Mouse (Mus musculus): Measurements from ENCODE around the gene Nfe2l3.
"Not testable (repeated sequence)": the region's sequence is repeated elsewhere in the genome, so short reads cannot be mapped to it uniquely, and the experiment has no call there.

The Nfe2l3 gene

DNA sequence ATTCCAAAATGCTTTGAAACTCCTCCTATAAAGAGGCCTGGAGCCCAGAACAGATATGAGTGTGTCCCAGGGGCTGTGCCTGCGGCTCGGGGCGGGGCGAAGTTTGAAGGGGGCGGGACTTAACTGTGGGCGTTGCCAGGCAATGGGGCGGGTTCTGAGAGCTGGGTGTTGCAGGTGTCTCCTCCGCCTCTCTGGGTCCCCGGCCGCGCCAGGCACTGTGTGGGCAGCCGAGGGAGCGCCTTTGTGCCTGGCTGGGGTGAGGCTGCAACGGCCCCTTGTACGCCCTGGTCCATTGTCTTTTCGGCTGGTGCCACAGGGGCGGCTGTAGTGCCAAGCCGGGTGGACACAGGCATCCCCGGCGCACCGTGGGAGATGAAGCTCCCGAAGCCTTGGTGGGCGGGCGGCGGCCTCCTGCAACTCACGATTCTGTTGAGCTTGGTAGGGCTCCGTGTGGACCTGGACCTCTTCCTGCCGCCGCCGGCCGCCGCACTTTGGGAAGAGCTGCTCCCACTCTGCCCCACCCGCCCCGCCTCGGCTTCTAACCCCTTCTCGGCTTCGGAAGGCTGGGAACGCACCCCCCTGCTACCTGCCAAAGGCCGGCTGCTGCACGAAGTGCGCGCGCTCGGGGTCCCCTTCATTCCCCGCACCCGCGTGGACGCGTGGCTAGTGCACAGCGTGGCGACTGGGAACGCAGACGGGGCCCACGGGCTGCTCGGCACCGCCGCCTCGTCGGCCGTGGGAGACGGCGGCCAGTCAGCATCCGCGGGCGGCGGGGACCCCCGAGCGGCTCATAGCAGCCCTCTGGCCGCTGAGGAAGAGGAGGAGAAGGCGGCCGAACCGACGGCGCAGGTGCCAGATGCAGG lies at the start of gene Nfe2l3:
TSS of gene Nfe2l3 (plus strand) at position 136 of the 863 bp plus-strand sequence.
- no peak for ATAC-seq (ENCODE audit: insufficient number of reproducible peaks, low FRiP score, low TSS enrichment)

DNA sequence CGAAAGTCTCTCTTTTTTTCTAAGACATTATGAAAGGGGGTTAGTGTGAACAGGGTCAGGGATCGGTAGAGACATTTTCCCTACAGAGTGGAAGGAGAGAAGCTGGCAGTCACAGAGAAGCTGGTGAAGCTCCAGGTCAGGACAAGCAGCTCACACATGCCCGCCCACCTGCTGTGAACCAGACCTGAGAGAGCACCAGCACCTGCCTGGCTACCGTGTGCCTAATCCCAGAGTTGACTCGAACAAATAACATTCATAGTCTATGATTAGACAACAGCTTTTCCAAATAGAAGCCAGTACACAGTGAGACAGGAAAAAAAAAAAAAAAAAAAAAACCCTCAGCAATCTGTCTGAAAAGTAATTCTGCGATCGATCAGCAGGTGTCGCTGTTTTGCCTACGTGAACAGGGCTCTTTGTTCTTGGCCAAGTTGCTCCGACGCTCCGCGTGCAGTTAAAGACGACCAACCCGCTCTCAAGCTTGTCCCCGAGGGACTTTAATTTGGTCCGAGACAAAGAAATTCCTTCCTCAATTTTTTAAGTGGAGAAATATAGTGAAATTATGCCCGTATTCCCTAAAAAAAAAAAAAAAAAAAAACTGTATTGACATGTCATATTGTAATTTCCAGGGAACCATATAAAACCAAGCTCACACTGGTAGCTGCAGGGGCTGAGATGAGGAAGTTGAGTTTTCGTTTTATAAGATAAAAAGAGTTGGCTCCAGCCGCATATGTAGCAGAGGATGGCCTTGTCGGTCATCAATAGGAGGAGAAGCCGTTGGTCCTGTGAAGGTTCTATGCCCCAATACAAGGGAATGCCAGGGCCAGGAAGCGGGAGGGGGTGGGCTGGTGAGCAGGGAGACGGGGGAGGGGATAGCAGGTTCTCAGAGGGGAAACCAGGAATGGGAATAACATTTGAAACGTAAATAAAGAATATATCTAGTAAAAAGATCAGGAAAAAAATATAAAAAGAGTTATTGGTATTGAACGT lies 48.4 kb upstream of the Nfe2l3 start:
- peak; percentile 41; the same call in 1 of the 2 replicates for ATAC-seq (ENCODE audit: insufficient number of reproducible peaks, low FRiP score, low TSS enrichment)

DNA sequence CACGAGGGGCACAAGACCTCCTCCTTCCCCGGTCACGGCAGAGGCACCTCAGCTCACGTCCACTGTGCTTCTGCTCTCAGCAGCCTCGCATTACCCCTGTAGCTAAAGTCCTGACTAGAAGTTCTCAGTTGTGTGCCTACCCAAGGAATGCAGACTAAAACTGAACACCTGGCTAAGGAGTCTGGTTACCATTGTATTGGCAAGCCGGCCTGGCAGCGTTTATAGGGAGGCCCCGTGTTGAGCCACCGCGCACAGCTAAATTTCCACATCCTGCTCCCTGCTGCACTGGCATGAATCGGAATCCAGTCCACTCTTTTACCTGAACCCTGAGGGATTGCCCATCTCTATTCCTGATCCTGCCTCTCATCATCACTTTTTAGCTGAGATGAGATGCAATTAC lies 42.0 kb upstream of the Nfe2l3 start:
- ATAC-seq (ENCODE audit: insufficient number of reproducible peaks, low FRiP score, low TSS enrichment): no peak

DNA sequence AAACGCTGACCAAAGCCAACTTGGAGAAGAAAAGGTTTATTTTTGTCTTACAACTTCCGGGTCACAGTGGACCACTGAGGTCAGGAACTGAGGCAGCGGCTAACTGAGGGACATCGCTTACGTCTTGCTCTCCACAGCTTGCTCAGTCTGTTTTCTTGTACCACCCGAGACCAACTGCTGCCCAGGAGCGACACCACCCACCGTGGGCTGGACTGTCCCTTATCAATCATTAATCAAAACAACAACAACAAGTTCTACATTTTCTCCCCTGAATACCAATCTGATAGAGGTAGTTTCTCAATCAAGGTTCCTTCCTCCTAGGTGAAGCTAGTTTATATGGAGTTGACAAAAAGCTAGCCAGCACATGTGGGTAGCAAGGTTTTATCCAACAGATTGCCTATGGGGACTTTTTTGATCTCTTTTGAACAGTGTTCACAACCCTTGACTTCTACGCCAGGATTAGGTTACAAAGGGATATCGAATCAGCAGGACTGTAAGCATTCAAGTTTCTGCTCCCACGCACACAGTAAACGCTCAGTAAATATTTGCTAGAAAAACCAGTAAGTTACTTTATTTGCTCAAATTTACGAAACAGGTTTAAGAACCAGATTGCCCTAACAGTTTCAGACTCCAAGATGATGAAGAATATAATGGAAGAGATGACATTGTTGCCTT lies 40.5 kb upstream of the Nfe2l3 start:
- no peak for ATAC-seq (ENCODE audit: insufficient number of reproducible peaks, low FRiP score, low TSS enrichment)

- no peak for ATAC-seq (ENCODE audit: insufficient number of reproducible peaks, low FRiP score, low TSS enrichment)
These were observed 38.9 kb upstream of the Nfe2l3 start for GRCm38 (mm10) chr6:51393341-51394128.

- not testable (repeated sequence) for ATAC-seq (ENCODE audit: insufficient number of reproducible peaks, low FRiP score, low TSS enrichment)
These were observed 38.1 kb upstream of the Nfe2l3 start for GRCm38 (mm10) chr6:51394367-51394766.

DNA sequence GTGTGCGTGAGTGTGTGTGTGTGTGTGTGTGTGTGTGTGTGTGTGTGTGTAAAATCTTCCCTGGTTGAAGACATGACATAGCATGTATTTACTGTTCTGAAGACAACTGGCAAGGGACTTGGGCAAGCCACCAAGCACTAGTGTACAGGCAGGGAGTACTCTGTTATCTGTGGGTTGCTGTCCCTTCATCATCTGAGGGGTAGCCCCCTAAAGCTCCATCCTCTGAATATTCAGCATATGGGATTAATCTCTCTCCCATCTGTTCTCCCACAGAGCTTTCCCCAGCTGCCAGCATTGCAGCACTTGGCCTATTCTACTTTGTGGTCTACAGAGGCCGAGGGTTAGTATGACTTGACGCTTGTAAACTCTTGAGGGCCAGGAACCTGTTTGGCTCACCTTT lies 37.5 kb upstream of the Nfe2l3 start:
- not testable (repeated sequence) for ATAC-seq (ENCODE audit: insufficient number of reproducible peaks, low FRiP score, low TSS enrichment)

- ATAC-seq (ENCODE audit: insufficient number of reproducible peaks, low FRiP score, low TSS enrichment): no peak
These were observed 37.0 kb upstream of the Nfe2l3 start for GRCm38 (mm10) chr6:51395486-51395885.

DNA sequence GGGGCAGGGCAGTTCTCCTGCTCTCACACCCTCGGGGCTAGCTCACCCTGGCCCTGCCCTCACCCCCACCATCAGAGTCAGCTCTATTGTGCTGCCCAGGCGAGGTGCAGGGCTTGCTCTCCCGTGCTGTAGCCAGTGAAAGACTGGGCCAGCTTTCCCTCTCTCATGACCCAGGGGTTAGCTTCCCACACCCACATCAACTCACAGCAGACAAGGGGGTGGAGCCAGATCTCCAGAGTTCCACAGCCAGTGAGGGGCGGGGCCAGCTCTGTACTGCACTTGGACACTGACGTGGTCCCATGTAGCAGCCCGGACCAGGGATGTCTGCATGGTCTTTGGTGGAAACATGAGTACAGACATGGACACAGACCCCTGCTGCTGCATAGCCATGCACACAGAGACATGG lies 33.4 kb upstream of the Nfe2l3 start:
- no peak for ATAC-seq (ENCODE audit: insufficient number of reproducible peaks, low FRiP score, low TSS enrichment)

DNA sequence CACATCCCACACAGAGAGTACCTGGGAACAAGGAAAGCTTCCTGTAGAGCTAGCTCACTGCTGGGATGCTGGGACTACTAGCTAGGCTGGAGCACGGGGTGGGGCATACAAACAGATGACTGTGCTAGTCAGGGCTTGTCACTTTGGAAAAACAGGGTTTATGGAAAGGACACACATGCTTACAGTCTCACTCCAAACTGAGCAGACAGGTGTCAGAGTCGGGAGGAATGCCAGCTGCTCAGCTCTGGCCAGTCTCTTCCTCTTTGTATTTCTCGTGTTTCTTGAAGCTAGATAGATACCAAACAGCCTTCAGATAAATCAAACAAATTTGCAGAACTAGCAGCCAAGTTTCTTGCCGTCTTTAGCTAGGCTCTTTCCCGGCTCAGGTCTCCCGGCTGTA lies 31.2 kb upstream of the Nfe2l3 start:
- 0 out of 2 replicates have a peak, but pooled peaks have one; percentile 20 for ATAC-seq (ENCODE audit: insufficient number of reproducible peaks, low FRiP score, low TSS enrichment)

DNA sequence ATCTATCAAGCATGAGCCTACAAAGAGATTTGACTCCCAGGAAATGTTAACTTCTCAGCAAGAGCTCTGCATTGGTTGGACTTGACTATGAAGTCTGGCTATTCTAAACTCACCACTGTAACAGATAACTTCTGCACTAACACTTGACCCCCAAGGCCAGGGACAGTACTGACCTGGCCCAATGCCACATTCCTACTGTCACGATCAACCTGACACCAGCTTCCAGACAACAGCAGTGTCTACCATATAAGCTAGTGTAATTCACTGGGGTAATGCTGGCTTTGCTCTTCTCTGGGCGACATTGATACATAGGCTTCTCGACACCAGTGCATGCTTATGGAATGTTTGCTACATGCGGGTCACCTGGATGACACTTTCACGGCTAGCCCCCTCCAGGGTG lies 28.9 kb upstream of the Nfe2l3 start:
- no peak for ATAC-seq (ENCODE audit: insufficient number of reproducible peaks, low FRiP score, low TSS enrichment)

- ATAC-seq (ENCODE audit: insufficient number of reproducible peaks, low FRiP score, low TSS enrichment): no peak
These were observed 28.0 kb upstream of the Nfe2l3 start for GRCm38 (mm10) chr6:51404502-51404901.

- no peak for ATAC-seq (ENCODE audit: insufficient number of reproducible peaks, low FRiP score, low TSS enrichment)
These were observed 16.0 kb upstream of the Nfe2l3 start for GRCm38 (mm10) chr6:51416433-51416832.

- no peak for ATAC-seq (ENCODE audit: insufficient number of reproducible peaks, low FRiP score, low TSS enrichment)
These were observed 15.0 kb upstream of the Nfe2l3 start for GRCm38 (mm10) chr6:51417306-51417936.

DNA sequence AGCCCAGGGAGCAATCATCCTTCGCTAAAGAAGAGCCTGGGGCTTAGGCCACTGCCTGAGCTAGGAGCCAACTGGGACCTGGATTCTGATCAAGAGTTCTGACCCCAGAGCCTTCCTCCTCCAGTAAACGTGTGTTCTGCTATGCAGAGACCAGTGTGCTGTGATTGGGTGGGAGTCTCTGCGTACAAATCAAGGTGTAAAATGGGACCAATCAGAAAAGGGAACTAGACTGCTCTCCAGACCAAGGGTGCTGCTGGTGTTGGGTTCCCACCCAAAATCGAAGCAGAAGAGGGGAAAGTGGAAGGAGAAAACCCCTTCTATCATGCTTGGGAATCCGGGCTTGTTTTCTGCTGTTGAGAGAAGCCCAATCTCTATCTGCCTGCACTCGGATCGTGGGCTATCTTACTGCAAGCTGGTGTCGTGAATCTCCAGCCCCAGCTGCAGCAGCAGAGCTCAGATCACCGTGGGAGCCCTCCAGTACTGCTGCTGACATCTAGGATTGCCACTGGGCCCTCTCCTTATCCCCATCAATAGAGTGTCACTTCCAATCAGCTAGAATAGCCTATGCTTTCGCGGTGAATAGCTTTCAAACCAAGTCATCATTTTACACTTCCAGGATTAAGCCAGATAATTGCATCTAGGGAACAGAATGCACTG lies 8.9 kb upstream of the Nfe2l3 start:
- no peak for ATAC-seq (ENCODE audit: insufficient number of reproducible peaks, low FRiP score, low TSS enrichment)

- no peak for ATAC-seq (ENCODE audit: insufficient number of reproducible peaks, low FRiP score, low TSS enrichment)
These were observed 7.9 kb upstream of the Nfe2l3 start for GRCm38 (mm10) chr6:51424537-51424936.

DNA sequence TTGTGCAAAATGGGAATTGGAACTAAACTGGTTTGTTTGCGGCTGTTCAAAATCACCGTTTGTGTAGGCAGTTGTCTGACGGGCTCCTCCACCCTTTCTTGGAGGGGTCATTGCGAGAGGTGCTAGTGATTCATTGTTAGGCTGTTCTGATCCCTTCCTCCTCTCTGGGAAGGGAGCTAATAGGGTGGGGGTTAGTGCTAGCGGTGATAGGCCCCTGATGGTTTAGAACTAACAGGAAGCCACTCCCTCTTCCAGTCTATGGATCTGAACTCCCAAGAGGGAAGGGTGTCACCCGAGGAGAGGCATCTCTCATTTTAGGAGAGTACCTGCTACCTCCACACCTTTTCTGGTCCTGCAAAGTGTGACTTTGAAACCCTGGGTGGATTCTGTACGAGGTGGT lies 1.8 kb downstream of the Nfe2l3 start:
- ATAC-seq (ENCODE audit: insufficient number of reproducible peaks, low FRiP score, low TSS enrichment): no peak

DNA sequence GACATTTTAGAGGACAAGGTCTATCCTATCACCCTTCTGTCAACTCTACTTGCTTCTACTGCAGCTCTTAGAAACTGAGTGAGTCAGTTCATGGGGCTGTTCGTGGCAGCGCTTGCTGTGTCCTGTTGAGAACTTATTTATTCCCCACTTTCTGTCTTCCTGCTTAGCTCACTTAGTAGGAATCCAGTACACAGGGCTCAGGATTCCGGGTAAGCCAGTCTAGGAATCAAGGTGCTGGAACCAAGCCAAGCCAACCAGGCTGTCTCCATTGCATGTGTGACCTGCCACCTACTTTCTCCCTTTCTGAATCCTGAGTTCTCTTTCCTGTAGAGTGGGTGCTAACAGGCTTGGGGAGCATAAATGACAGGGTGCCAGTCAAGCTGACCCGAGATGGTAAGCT lies 5.2 kb downstream of the Nfe2l3 start:
- ATAC-seq (ENCODE audit: insufficient number of reproducible peaks, low FRiP score, low TSS enrichment): no peak

DNA sequence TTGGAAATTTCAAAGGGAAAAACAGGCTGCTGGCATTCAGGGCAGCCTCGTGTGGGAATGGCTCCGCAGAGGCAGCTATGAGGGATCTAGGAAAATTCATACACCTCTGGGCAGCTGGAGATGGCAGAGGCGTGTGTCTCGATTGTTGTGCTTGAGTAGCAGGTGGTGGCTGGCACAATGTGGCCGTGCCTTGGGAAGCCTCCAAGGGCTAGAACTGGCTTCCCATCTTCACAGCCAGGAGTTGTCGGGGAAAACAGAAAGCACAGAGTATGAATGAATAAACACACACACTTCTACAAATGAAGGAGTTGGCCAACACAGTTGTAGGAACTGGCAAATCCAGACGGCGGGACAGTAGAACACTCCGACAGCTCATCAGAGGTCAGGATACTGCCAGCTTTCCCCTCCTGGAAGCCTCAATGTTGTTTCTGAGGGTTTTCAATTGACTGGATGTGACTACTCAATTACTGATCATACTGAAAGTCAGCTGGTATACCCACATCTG lies 6.4 kb downstream of the Nfe2l3 start:
- no peak for ATAC-seq (ENCODE audit: insufficient number of reproducible peaks, low FRiP score, low TSS enrichment)

All from cerebellum, adult (tissue).